Mouse (Mus musculus): ENCODE data around the gene Lcp2. TPM values are rescaled to one million over a fixed set of nuclear protein-coding genes. Genes with fewer than 3 reads are reported as not detected.

The Lcp2 gene
- polyA plus RNA-seq, 1 experiment from 2014 or later = 3.0 TPM

Other genes starting within 250 kb of the Lcp2 start
- gene Kcnmb1, start 83.9 kb upstream of the Lcp2 start, polyA plus RNA-seq (2015; fragmentation: Nextera tagmentation; extraction: Ambion mirVana) = 0.45 and 0.85 TPM in 2 replicates
- 81.6 and 83.2 TPM in 2 replicates for gene Kcnip1, start 53.8 kb upstream of the Lcp2 start, polyA plus RNA-seq (2015; fragmentation: Nextera tagmentation; extraction: Ambion mirVana)
- gene 4930469K13Rik, start 51.6 kb downstream of the Lcp2 start, polyA plus RNA-seq (2015; fragmentation: Nextera tagmentation; extraction: Ambion mirVana) = 30.1 and 30.9 TPM in 2 replicates
- gene Foxi1, start 161.2 kb downstream of the Lcp2 start, polyA plus RNA-seq (2015; fragmentation: Nextera tagmentation; extraction: Ambion mirVana) = not detected in 2 replicates